In genomic region chr6:72355066-72355911, GRCm38 (mm10) we compare ENCODE assay signal across 8 mouse cellular contexts. TPM values are rescaled to one million over a fixed set of nuclear protein-coding genes. Genes with fewer than 3 reads are reported as not detected.
DNase-seq lines count a peak whose midpoint lies in the region; ATAC-seq lines count a peak whose summit lies in the region.

Gene Tmem150a (plus strand): TSS chr6:72355447.

- peak within 1 kb of the TSS; percentile 56 for H3K9ac ChIP-seq in hindbrain, embryonic 11.5 days (ENCODE audit: low read depth, low read length)

- H3K27ac ChIP-seq in hindbrain, embryonic 11.5 days (ENCODE audit: low read depth, low read length) = no peak within 1 kb of the TSS

- H3K9me3 ChIP-seq in hindbrain, embryonic 11.5 days (ENCODE audit: control insufficient read depth, low read length) = no peaks in the 10 kb centered on the region

- ATAC-seq in hindbrain, embryonic 11.5 days (ENCODE audit: low FRiP score) = peak; percentile 89

- H3K27me3 ChIP-seq in hindbrain, embryonic 11.5 days (ENCODE audit: control insufficient read depth, insufficient read depth, low read length) = no peaks in the 10 kb centered on the region

- peak; percentile 91 for DNase-seq in Muller cell, postnatal 12 days (ENCODE audit: inconsistent ontology term)
- peak; percentile 71 for DNase-seq in cerebellum, adult 9-10 months
- DNase-seq in frontal cortex, postnatal 14 days (ENCODE audit: low spot score in 2 of 2) = peak; percentile 55 to 65
- peak; percentile 82 for DNase-seq in hindbrain, embryonic 11.5 days (ENCODE audit: low spot score)
- DNase-seq in layer of hippocampus, postnatal 14 days (ENCODE audit: low spot score in 2 of 2) = peak; percentile 71 to 74
- peak; percentile 86 for DNase-seq in lung, postnatal 25 days (ENCODE audit: low spot score)
- peak; percentile 81 for DNase-seq in retina, embryonic 14.5 days (ENCODE audit: low spot score)
- DNase-seq in urinary bladder, adult 18-20 months (ENCODE audit: low spot score in 2 of 2) = peak; percentile 69 to 71

- H3K4me2 ChIP-seq in hindbrain, embryonic 11.5 days (replicated peaks; ENCODE audit: low read depth, low read length) = peak within 1 kb of the TSS; percentile 94

- under 1% methylated on average over 56 of the region's 71 CpGs for WGBS in hindbrain, embryonic 11.5 days

- no peaks in the 10 kb centered on the region for H3K36me3 ChIP-seq in hindbrain, embryonic 11.5 days (ENCODE audit: control insufficient read depth, insufficient read depth, low read length)

- H3K4me3 ChIP-seq in hindbrain, embryonic 11.5 days (ENCODE audit: low read depth, low read length) = peak within 1 kb of the TSS; percentile 47

- H3K4me1 ChIP-seq in hindbrain, embryonic 11.5 days (replicated peaks; ENCODE audit: control insufficient read depth, insufficient read depth, low read length) = peaks cover 4% of the 10 kb centered on the region; the same call in 1 of the 2 replicates

RNA-seq across cellular contexts. Expression of gene Tmem150a, which starts in this region (rescaled TPM):
- 7.0 and 9.2 TPM in 2 replicates for polyA plus RNA-seq in hindbrain, embryonic 11.5 days (2014; fragmentation: Nextera tagmentation; extraction: Ambion mirVana)
- total RNA-seq in layer of hippocampus, postnatal 14 days (2021) = 10 to 100 TPM; 12.6 to 13.7 TPM
